Mouse (Mus musculus): ENCODE measurements at regions not wholly inside any gene's neighbourhood (a gene's known extent, or its start where the extent isn't known, plus 50 kb on each side); places are given as distances from the start of the nearest gene placed in this dataset.

- TF ChIP-seq POLR2A (IDR thresholded peaks at IDR 0.05; ENCODE audit: low read depth, low read length): no peak
- TF ChIP-seq CTCF (IDR thresholded peaks at IDR 0.05; ENCODE audit: extremely low read depth, insufficient read length, insufficient replicate concordance, low read depth, low read length): no peak
Observed at GRCm38 (mm10) chr16:46613062-46613818, 114.9 kb upstream of the Nectin3 start.
